Mouse (Mus musculus) MEL (cell line): Measurements from ENCODE around the gene Plekhf1.

Experiments used
- CTCF ChIP-seq, 3 experiments: IDR thresholded peaks in 2 of 3; conservative IDR thresholded peaks in 1 of 3; 2 replicates each; pipeline ENCODE4 v1.5.1; 2011 to 2012; ENCODE audit warnings: low read length in 3 of 3, low read depth in 2 of 3, mild to moderate bottlenecking in 2 of 3, improper control_type of control experiment in 1 of 3, inconsistent platforms in 1 of 3, mixed read lengths in 1 of 3, moderate library complexity in 1 of 3; ENCODE audit not compliant: control insufficient read depth in 1 of 3, insufficient read depth in 1 of 3, poor library complexity in 1 of 3, severe bottlenecking in 1 of 3
- ELF1 ChIP-seq: IDR thresholded peaks from 2 replicates; pipeline ENCODE4 v1.6.1; 2014; ENCODE audit warnings: low read depth, mild to moderate bottlenecking, inconsistent platforms, low read length, improper control_type of control experiment, moderate library complexity
- EP300 ChIP-seq, 2 experiments: IDR thresholded peaks; 2 replicates each; pipeline ENCODE4 v1.6.1; 2011; ENCODE audit warnings: improper control_type of control experiment in 2 of 2, low read length in 2 of 2, low read depth in 1 of 2, mild to moderate bottlenecking in 1 of 2
- GATA1 ChIP-seq: IDR thresholded peaks from 2 replicates; pipeline ENCODE4 v1.6.1; 2011; ENCODE audit warnings: low read depth, low read length, improper control_type of control experiment
- MAFK ChIP-seq: IDR thresholded peaks from 2 replicates; pipeline ENCODE4 v1.6.1; 2011; ENCODE audit warnings: low read depth, mild to moderate bottlenecking, low read length, improper control_type of control experiment, borderline replicate concordance
- MAX ChIP-seq: IDR thresholded peaks from 2 replicates; pipeline ENCODE4 v1.6.1; 2011; ENCODE audit warnings: low read length, improper control_type of control experiment
- POLR2A ChIP-seq, 2 experiments: IDR thresholded peaks; 2 replicates each; pipeline ENCODE4 v1.6.1; 2011 to 2012; ENCODE audit warnings: low read length in 2 of 2, mild to moderate bottlenecking in 2 of 2, control low read depth in 1 of 2, improper control_type of control experiment in 1 of 2, low read depth in 1 of 2, moderate library complexity in 1 of 2; ENCODE audit not compliant: control insufficient read depth in 1 of 2, insufficient read depth in 1 of 2, poor library complexity in 1 of 2
- TBP ChIP-seq: IDR thresholded peaks from 2 replicates; pipeline ENCODE4 v1.8.0; 2011; ENCODE audit warnings: low read depth, low read length, improper control_type of control experiment
- USF2 ChIP-seq, 2 experiments: IDR thresholded peaks; 2 replicates each; pipeline ENCODE4 v1.6.1; 2011 to 2012; ENCODE audit warnings: improper control_type of control experiment in 2 of 2, low read length in 2 of 2, borderline replicate concordance in 1 of 2, inconsistent platforms in 1 of 2, low read depth in 1 of 2, mild to moderate bottlenecking in 1 of 2; ENCODE audit not compliant: insufficient read depth in 1 of 2
- ZMIZ1 ChIP-seq: IDR thresholded peaks from 2 replicates; pipeline ENCODE4 v1.6.1; 2012; ENCODE audit warnings: low read depth, mild to moderate bottlenecking, inconsistent platforms, low read length, improper control_type of control experiment, moderate library complexity

DNA sequence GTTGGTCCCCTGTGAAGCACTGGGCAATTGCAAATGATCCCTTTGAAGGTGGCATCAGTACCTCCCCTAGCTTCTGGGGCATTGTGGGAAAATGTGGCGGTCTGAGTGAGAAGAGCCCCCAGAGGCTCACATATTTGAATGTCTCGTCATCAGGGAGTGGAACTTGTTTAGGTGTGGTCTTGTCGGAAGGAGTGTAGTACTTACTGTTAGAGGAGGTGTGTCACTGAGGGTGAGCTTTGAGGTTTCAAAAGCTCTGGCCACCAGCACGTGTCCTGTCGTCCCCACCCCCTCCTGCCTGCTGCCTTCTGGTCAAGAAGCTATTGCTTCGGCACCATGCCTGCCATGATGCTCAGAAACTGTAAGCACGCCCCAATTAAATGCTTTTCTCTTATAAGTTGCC is 12.5 kb downstream of the Plekhf1 start:
- no peak for TF ChIP-seq POLR2A (IDR thresholded peaks at IDR 0.05; ENCODE audit: control insufficient read depth in 1 of 2, insufficient read depth in 1 of 2, low read depth in 1 of 2, low read length in 2 of 2, poor library complexity in 1 of 2)
- TF ChIP-seq CTCF (IDR thresholded peaks at IDR 0.05 in 2 of 3, conservative IDR thresholded peaks at IDR 0.05 in 1 of 3; ENCODE audit: control insufficient read depth in 1 of 3, insufficient read depth in 1 of 3, low read depth in 2 of 3, low read length in 3 of 3, poor library complexity in 1 of 3, severe bottlenecking in 1 of 3): no peak
- no peak for TF ChIP-seq GATA1
- TF ChIP-seq ZMIZ1: no peak
- TF ChIP-seq MAX: no peak
- no peak for TF ChIP-seq ELF1
- TF ChIP-seq USF2 (IDR thresholded peaks at IDR 0.05; ENCODE audit: borderline replicate concordance in 1 of 2, insufficient read depth in 1 of 2, low read depth in 1 of 2, low read length in 2 of 2): no peak
- TF ChIP-seq EP300 (IDR thresholded peaks at IDR 0.05; ENCODE audit: low read depth in 1 of 2, low read length in 2 of 2): no peak
- no peak for TF ChIP-seq TBP
- no peak for TF ChIP-seq MAFK
